Mouse (Mus musculus): ENCODE results near the gene Traf1. TPM values are rescaled to one million over a fixed set of nuclear protein-coding genes. Genes with fewer than 3 reads are reported as not detected.

Traf1 gene
- polyA plus RNA-seq, 1 experiment from 2014 or later: 15.9 TPM

DNA sequence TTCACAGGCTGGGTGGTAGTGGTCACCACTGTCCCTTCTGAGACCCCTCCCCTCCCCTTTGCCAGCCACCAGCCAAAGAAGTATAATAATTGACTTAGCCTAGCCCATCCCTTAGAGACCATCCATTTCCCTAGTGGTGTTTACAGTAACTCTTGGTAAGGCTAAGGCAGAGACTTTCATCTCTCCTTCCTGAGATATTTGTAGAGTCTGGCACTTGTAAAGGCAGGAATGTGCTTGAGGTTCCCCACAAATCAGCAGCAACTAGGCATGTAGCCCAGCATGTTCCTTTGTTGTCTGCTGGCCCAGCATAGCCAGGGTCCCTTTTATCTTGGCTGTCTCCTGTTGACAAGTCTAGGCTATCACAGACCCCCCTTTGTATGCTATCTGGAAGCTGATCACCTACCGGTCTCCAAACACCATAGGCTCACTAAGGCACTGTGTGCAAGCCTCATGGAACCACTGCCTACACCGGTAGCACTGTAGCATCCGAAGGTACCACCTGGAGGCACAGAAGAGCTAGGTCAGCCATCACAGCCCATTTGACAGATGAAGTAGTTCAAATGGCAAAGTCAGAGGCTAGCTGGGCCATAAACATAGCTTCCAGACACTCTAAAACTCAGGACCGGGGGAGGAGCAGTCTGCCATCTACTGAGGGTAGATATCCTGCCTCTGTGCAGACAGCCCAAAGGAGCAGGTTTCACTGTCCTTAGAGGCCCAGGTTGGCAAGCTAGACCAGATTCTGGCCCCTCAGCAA, 57.7 kb downstream of the Traf1 start:
- no peak overlapping the region for H3K27ac ChIP-seq (ENCODE audit: low read depth, low read length)
- no peak overlapping the region for H3K4me2 ChIP-seq (replicated peaks; ENCODE audit: low read depth, low read length)
- no peak overlapping the region for H3K4me3 ChIP-seq (ENCODE audit: low read length)
- H3K4me1 ChIP-seq (ENCODE audit: control insufficient read depth, insufficient read depth, low read length): peaks cover 4% of the 10 kb centered on the region; the same call in 1 of the 2 replicates
- no peaks in the 10 kb centered on the region for H3K27me3 ChIP-seq (ENCODE audit: control insufficient read depth, insufficient read depth, low read length)
- H3K36me3 ChIP-seq (ENCODE audit: control insufficient read depth, insufficient read depth, low read length): peaks cover 30% of the 10 kb centered on the region; the same call in 1 of the 2 replicates
- no peak for ATAC-seq (ENCODE audit: low FRiP score, low TSS enrichment)
- no peaks in the 10 kb centered on the region for H3K9me3 ChIP-seq (ENCODE audit: control insufficient read depth, low read length)
- 73% methylated on average over 4 of the region's 4 CpGs for WGBS
- no peak overlapping the region for H3K9ac ChIP-seq (ENCODE audit: low read depth, low read length)

DNA sequence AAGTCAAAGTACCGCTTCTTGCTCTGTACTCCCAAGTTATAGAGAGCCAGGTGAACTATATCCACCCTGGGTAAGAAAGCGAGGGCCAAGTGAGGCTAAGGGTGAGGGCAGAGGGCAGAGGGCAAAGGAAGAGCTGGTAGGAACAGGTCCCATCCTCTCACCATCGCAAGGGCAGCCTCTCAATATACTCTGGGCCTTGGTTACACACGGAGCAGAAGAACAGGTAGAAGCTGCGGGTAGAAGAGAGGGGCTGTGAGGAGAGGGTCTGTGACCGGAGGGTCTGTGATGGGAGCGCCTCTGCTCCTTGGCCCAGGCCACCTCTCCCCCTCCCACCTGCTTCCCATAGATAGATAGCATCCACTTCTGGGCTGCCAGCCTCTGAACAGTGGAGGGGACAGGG, 58.4 kb downstream of the Traf1 start:
- Histone ChIP-seq H3K27ac (ENCODE audit: low read depth, low read length) (no peak overlapping the region), H3K4me3 (ENCODE audit: low read length) (no peak overlapping the region), H3K4me1 (ENCODE audit: control insufficient read depth, insufficient read depth, low read length) (peaks cover 4% of the 10 kb centered on the region; the same call in 1 of the 2 replicates), H3K9me3 (ENCODE audit: control insufficient read depth, low read length) (no peaks in the 10 kb centered on the region), H3K36me3 (ENCODE audit: control insufficient read depth, insufficient read depth, low read length) (peaks cover 34% of the 10 kb centered on the region; the same call in 1 of the 2 replicates), H3K27me3 (ENCODE audit: control insufficient read depth, insufficient read depth, low read length) (no peaks in the 10 kb centered on the region), H3K9ac (ENCODE audit: low read depth, low read length) (no peak overlapping the region), H3K4me2 (replicated peaks; ENCODE audit: low read depth, low read length) (no peak overlapping the region)
- WGBS: 88% methylated on average over 7 of the region's 7 CpGs
- ATAC-seq (ENCODE audit: low FRiP score, low TSS enrichment): no peak

DNA sequence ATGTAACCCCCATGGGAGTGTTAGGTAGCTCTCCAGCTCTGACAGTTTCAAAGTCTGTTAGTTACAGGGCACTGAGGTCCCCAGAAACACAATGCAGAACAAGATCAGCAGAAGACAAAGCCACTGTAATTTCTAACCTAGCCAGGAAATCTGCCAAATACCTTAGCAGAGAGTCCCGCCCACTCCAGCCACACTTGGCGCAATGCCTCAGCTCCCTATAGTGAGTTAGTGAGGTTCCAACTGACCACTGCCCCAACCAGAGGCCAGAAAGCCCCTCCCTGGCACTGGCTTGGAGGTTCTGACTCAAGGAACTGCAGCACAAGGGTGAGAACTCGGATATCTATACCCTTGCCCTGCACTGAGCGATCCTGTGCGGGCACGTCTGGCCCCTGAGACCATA, 58.8 kb downstream of the Traf1 start:
- H3K9me3 ChIP-seq (ENCODE audit: control insufficient read depth, low read length): no peaks in the 10 kb centered on the region
- no peak overlapping the region for H3K9ac ChIP-seq (ENCODE audit: low read depth, low read length)
- H3K4me3 ChIP-seq (ENCODE audit: low read length): no peak overlapping the region
- no peak for ATAC-seq (ENCODE audit: low FRiP score, low TSS enrichment)
- no peak overlapping the region for H3K27ac ChIP-seq (ENCODE audit: low read depth, low read length)
- H3K4me2 ChIP-seq (replicated peaks; ENCODE audit: low read depth, low read length): no peak overlapping the region
- peaks cover 34% of the 10 kb centered on the region; the same call in 1 of the 2 replicates for H3K36me3 ChIP-seq (ENCODE audit: control insufficient read depth, insufficient read depth, low read length)
- WGBS: 90% methylated on average over 6 of the region's 6 CpGs
- no peaks in the 10 kb centered on the region for H3K27me3 ChIP-seq (ENCODE audit: control insufficient read depth, insufficient read depth, low read length)
- peaks cover 7% of the 10 kb centered on the region; the same call in 1 of the 2 replicates for H3K4me1 ChIP-seq (ENCODE audit: control insufficient read depth, insufficient read depth, low read length)

DNA sequence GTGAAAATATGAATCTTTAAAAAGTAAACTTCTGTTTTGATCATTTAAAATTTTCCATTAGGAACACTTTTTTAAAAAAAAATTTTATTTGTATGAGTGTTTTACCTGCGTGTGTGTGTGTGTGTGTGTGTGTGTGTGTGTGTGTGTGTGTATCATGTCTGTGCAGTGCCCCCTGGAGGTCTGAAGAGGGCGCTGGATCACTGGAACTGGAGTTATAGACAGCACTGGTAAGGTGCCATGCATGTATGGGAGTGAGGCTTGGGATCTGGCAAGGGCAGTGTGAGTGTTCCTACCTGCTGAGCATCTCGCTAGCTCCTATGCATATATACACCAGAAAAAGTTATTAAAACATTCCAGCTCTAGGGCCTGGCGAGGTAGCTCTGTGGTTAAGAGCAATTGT, 59.8 kb downstream of the Traf1 start:
- no peak for ATAC-seq (ENCODE audit: low FRiP score, low TSS enrichment)
- WGBS: 81% methylated on average over 4 of the region's 4 CpGs
- H3K9me3 ChIP-seq (ENCODE audit: control insufficient read depth, low read length): no peaks in the 10 kb centered on the region
- H3K27me3 ChIP-seq (ENCODE audit: control insufficient read depth, insufficient read depth, low read length): no peaks in the 10 kb centered on the region
- H3K27ac ChIP-seq (ENCODE audit: low read depth, low read length): no peak overlapping the region
- H3K4me2 ChIP-seq (replicated peaks; ENCODE audit: low read depth, low read length): no peak overlapping the region
- peaks cover 38% of the 10 kb centered on the region for H3K36me3 ChIP-seq (ENCODE audit: control insufficient read depth, insufficient read depth, low read length)
- H3K4me1 ChIP-seq (ENCODE audit: control insufficient read depth, insufficient read depth, low read length): peaks cover 7% of the 10 kb centered on the region; the same call in 1 of the 2 replicates
- H3K9ac ChIP-seq (ENCODE audit: low read depth, low read length): no peak overlapping the region
- H3K4me3 ChIP-seq (ENCODE audit: low read length): no peak overlapping the region

DNA sequence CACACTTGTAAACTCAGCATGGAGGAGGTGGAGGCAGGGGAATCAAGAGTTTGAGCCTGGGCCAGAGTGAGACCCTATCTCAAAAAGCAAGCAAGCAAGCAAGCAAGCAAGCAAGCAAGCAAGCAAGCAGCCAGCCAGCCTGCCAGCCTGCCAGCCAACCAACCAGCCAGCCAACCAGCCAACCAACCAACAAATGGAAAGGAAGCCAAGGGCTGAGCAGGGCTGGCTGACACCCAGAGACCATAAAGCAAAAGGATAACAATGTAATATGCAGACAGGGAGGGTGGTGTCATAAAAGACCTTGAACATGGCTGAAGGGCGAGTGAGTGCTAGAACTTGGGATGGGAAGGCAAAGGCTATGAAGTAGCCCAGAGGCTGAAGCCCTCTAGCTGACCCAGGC, 61.2 kb downstream of the Traf1 start:
- H3K36me3 ChIP-seq (ENCODE audit: control insufficient read depth, insufficient read depth, low read length): peaks cover 48% of the 10 kb centered on the region
- 94% methylated on average over 1 of the region's 1 CpGs for WGBS
- ATAC-seq (ENCODE audit: low FRiP score, low TSS enrichment): no peak
- H3K4me3 ChIP-seq (ENCODE audit: low read length): no peak overlapping the region
- H3K9me3 ChIP-seq (ENCODE audit: control insufficient read depth, low read length): no peaks in the 10 kb centered on the region
- H3K9ac ChIP-seq (ENCODE audit: low read depth, low read length): no peak overlapping the region
- H3K4me2 ChIP-seq (replicated peaks; ENCODE audit: low read depth, low read length): no peak overlapping the region
- H3K4me1 ChIP-seq (ENCODE audit: control insufficient read depth, insufficient read depth, low read length): peaks cover 7% of the 10 kb centered on the region; the same call in 1 of the 2 replicates
- H3K27me3 ChIP-seq (ENCODE audit: control insufficient read depth, insufficient read depth, low read length): no peaks in the 10 kb centered on the region
- H3K27ac ChIP-seq (ENCODE audit: low read depth, low read length): no peak overlapping the region

DNA sequence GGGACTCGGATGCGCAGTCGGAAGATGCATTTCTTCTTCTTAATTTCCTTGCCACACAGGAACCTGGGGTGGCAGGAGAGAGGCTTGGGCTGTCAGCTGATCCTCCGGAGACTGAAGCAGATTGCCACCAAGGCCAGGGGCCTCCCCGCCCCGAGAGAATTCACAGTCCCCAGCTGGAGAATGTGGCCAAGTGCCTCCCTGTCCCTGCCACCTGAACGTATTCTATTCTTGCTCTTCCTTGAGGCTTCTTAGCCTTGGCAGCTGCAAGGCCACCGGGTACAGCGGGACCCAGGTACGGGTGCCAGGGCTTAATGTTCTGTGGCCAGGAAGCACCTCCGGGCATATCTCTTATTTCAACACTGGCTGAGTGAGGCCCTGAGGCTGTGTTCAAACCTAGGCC, 61.9 kb downstream of the Traf1 start:
- ATAC-seq (ENCODE audit: low FRiP score, low TSS enrichment): no peak
- no peaks in the 10 kb centered on the region for H3K27me3 ChIP-seq (ENCODE audit: control insufficient read depth, insufficient read depth, low read length)

DNA sequence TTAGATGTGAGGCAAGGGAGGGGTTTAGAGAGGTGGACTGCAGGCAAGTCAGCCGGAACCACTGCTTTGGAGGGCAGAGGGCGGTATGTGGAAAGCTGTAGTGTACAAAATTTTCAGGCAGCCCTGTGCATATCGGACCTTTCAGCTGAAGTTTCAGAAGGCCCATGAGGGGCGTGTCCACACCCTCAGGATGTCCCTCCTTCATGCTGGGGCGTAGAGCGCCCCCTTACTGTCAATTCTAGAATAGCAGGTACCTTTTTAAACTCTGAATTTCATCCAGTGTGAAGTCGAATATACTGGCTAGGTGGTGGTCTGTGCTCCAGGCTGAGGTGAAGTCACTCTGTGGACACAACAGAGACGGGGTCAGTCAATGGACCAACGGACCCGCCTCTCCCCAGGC, 63.8 kb downstream of the Traf1 start:
- H3K4me1 ChIP-seq (ENCODE audit: control insufficient read depth, insufficient read depth, low read length): 0 out of 2 replicates have a peak, but pooled peaks cover 3% of the 10 kb centered on the region
- no peak overlapping the region for H3K4me3 ChIP-seq (ENCODE audit: low read length)
- H3K4me2 ChIP-seq (replicated peaks; ENCODE audit: low read depth, low read length): no peak overlapping the region
- no peaks in the 10 kb centered on the region for H3K9me3 ChIP-seq (ENCODE audit: control insufficient read depth, low read length)
- H3K27me3 ChIP-seq (ENCODE audit: control insufficient read depth, insufficient read depth, low read length): no peaks in the 10 kb centered on the region
- peak; percentile 50; the same call in 1 of the 2 replicates for ATAC-seq (ENCODE audit: low FRiP score, low TSS enrichment)
- no peak overlapping the region for H3K27ac ChIP-seq (ENCODE audit: low read depth, low read length)
- 26% methylated on average over 10 of the region's 10 CpGs for WGBS
- H3K36me3 ChIP-seq (ENCODE audit: control insufficient read depth, insufficient read depth, low read length): peaks cover 49% of the 10 kb centered on the region
- H3K9ac ChIP-seq (ENCODE audit: low read depth, low read length): no peak overlapping the region

More for the DNA sequence above, 61.9 kb downstream of the Traf1 start:
- Histone ChIP-seq H3K36me3 (ENCODE audit: control insufficient read depth, insufficient read depth, low read length) (peaks cover 55% of the 10 kb centered on the region), H3K9ac (ENCODE audit: low read depth, low read length) (no peak overlapping the region), H3K4me1 (ENCODE audit: control insufficient read depth, insufficient read depth, low read length) (peaks cover 7% of the 10 kb centered on the region; the same call in 1 of the 2 replicates), H3K4me2 (replicated peaks; ENCODE audit: low read depth, low read length) (no peak overlapping the region), H3K27ac (ENCODE audit: low read depth, low read length) (no peak overlapping the region), H3K4me3 (ENCODE audit: low read length) (no peak overlapping the region), H3K9me3 (ENCODE audit: control insufficient read depth, low read length) (no peaks in the 10 kb centered on the region)
- 78% methylated on average over 11 of the region's 11 CpGs for WGBS

DNA sequence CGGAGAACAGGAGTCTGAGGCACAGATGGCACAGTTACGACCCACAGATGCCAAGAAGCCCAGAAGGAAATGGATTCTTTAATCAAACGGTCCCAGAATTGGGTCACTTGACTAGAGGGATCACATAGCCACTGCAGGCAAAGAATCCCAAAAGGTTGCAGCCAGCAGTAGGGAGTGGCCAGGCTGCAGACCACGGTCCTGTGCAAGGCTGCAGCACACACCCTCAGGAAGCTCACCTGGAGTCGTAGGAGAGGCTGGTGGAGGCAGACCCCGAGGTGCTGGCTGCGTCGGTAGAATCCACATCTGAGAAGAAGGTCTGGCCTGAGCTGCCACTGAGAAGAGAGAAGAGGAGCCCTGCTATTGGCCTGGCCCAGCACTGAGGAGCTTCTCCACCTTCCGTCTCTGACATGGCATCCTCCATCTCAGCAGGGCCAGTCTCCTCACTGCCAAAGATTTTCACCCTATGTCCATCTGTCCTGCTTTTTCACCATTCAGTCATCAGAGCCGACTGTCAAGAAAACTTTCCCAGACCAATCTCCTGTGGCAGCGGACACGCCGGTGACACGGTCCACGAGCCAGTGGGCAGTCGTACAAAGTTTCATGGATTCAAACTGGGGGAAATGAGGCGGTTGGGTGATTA, 64.6 kb downstream of the Traf1 start:
- H3K9ac ChIP-seq (ENCODE audit: low read depth, low read length): no peak overlapping the region
- WGBS: 75% methylated on average over 17 of the region's 17 CpGs
- H3K27ac ChIP-seq (ENCODE audit: low read depth, low read length): no peak overlapping the region
- ATAC-seq (ENCODE audit: low FRiP score, low TSS enrichment): no peak
- no peak overlapping the region for H3K4me2 ChIP-seq (replicated peaks; ENCODE audit: low read depth, low read length)
- H3K4me3 ChIP-seq (ENCODE audit: low read length): no peak overlapping the region
- H3K36me3 ChIP-seq (ENCODE audit: control insufficient read depth, insufficient read depth, low read length): peaks cover 42% of the 10 kb centered on the region
- H3K4me1 ChIP-seq (ENCODE audit: control insufficient read depth, insufficient read depth, low read length): 0 out of 2 replicates have a peak, but pooled peaks cover 3% of the 10 kb centered on the region
- no peaks in the 10 kb centered on the region for H3K9me3 ChIP-seq (ENCODE audit: control insufficient read depth, low read length)
- no peaks in the 10 kb centered on the region for H3K27me3 ChIP-seq (ENCODE audit: control insufficient read depth, insufficient read depth, low read length)
